Mouse (Mus musculus): ENCODE results near the gene Hspa5. TPM values are rescaled to one million over a fixed set of nuclear protein-coding genes. Genes with fewer than 3 reads are reported as not detected.
A peak's percentile ranks its signal among the peaks of the same experiment; 100 is the strongest.

Hspa5 gene
- polyA plus RNA-seq, 1 experiment from 2014 or later: 609 TPM

DNA sequence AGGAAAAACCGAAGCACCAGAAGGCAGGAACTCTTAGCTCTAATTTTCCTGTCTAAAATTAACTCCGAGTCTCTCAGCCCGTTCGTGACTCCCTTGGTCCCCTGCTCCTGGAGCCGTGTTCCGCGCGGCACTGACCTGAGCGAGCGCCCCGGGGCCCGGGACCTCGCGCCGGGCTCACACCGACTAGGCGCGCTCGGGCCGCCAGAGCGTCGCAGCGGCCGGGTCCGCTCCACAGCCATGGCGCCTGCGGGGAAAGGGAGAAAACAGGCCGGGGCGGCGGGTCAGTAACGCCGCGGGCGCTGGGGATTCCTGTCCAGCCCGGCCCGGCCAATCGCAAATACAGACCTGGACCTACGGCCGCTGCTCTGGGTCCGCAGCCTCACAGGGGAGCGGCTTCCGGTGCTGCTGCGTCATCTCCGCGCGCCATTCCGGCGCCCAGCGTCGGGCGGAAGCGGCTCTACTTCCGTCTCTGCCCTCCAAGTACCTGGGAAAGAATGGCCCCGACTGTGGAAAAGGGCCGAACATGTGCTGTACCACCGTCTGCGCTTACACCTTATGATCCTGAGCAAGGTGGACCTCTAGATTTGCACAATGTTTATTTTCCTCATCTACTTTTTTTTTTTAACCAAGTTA lies 54.2 kb downstream of the Hspa5 start, which contains the start of gene Fbxw2:
Gene Fbxw2 (minus strand): TSS at position 485 of the 633 bp plus-strand sequence.
- peak; percentile 97 for ATAC-seq (ENCODE audit: low FRiP score, low read depth)
- Histone ChIP-seq H3K9me3 (no peaks in the 10 kb centered on the region), H3K27me3 (peaks cover 10% of the 10 kb centered on the region), H3K4me1 (peaks cover 23% of the 10 kb centered on the region), H3K36me3 (peaks cover 8% of the 10 kb centered on the region; the same call in 1 of the 2 replicates), H3K4me2 (replicated peaks) (peak within 1 kb of the TSS; percentile 84), H3K4me3 (peak within 1 kb of the TSS; percentile 96), H3K27ac (replicated peaks) (peak within 1 kb of the TSS; percentile 84), H3K9ac (replicated peaks) (peak within 1 kb of the TSS; percentile 92)
- under 1% methylated on average over 52 of the region's 57 CpGs for WGBS

DNA sequence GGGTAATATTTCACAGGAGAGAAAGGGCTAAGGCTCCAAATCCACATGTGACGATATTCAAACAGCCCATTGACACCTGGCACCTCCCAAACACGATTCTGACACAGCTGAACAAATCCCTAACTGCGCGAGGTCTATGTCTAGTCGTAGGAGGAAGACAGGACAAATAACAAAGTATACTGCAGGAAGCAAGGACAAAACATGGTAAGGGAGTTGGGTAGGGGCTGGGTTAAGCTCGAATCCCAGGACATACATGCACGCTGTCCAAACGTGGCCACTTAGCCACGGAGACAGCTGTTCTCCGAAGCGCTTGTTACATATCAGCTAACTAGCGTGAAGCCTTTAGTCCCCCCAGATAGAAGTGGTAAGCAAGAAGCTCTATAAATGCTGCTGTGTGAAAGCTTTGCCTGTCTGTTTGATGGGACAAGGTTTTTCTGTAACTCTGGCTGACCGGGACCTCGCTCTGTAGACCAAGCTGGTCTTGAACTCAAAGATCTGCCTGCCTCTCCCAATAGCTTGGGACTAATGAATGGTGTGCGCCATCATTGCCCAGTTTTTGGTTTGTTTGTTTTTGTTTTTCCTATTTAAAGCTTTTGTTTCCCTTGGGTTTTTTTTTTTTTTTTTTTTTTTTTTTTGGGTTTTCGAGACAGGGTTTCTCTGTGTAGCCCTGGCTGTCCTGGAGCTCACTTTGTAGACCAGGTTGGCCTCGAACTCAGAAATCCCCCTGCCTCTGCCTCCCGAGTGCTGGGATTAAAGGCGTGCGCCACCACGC lies 54.9 kb downstream of the Hspa5 start:
- Histone ChIP-seq H3K4me1 (peaks cover 23% of the 10 kb centered on the region), H3K9ac (replicated peaks) (peak overlapping the region; percentile 92), H3K27ac (replicated peaks) (peak overlapping the region; percentile 84), H3K4me2 (replicated peaks) (peak overlapping the region; percentile 84), H3K27me3 (peaks cover 10% of the 10 kb centered on the region), H3K4me3 (peak overlapping the region; percentile 96), H3K9me3 (no peaks in the 10 kb centered on the region), H3K36me3 (peaks cover 8% of the 10 kb centered on the region; the same call in 1 of the 2 replicates)
- ATAC-seq (ENCODE audit: low FRiP score, low read depth): 0 out of 2 replicates have a peak, but pooled peaks have one; percentile 16
- WGBS: 35% methylated on average over 20 of the region's 21 CpGs

Other genes with a start within 250 kb of the Hspa5 start
- 124 and 130 TPM in 2 replicates for gene Gapvd1, start 16.7 kb upstream of the Hspa5 start, polyA plus RNA-seq (2016; fragmentation: Nextera tagmentation; extraction: Ambion mirVana)
- gene Rabepk, start 27.9 kb downstream of the Hspa5 start, polyA plus RNA-seq (2016; fragmentation: Nextera tagmentation; extraction: Ambion mirVana): 20.3 and 24.6 TPM in 2 replicates
- 81.6 and 85.0 TPM in 2 replicates for gene Fbxw2, start 54.3 kb downstream of the Hspa5 start, polyA plus RNA-seq (2016; fragmentation: Nextera tagmentation; extraction: Ambion mirVana)
- gene Gm34653, start 61.0 kb downstream of the Hspa5 start, polyA plus RNA-seq (2016; fragmentation: Nextera tagmentation; extraction: Ambion mirVana): 0.10 TPM in 1 of 2 replicates, not detected in the other
- 0.28 TPM in 1 of 2 replicates, not detected in the other for gene Cutal, start 102.4 kb downstream of the Hspa5 start, polyA plus RNA-seq (2016; fragmentation: Nextera tagmentation; extraction: Ambion mirVana)
- 106 and 107 TPM in 2 replicates for gene Psmd5, start 103.0 kb downstream of the Hspa5 start, polyA plus RNA-seq (2016; fragmentation: Nextera tagmentation; extraction: Ambion mirVana)
- 2.7 and 4.1 TPM in 2 replicates for gene Phf19, start 142.1 kb downstream of the Hspa5 start, polyA plus RNA-seq (2016; fragmentation: Nextera tagmentation; extraction: Ambion mirVana)
- gene Traf1, start 189.8 kb downstream of the Hspa5 start, polyA plus RNA-seq (2016; fragmentation: Nextera tagmentation; extraction: Ambion mirVana): 0.35 and 1.3 TPM in 2 replicates